Mouse (Mus musculus) inflammation-experienced regulatory T-cells, adult 6 months (primary cell): ENCODE data around the gene Ksr1. TPM values are rescaled to one million over a fixed set of nuclear protein-coding genes. Genes with fewer than 3 reads are reported as not detected.

Experiments used
- ATAC-seq: one replicate; pipeline ENCODE4 v1.8.0; 2017
- polyA plus RNA-seq, 3 experiments: library from polyadenylated mRNA; unstranded; fragments of 100-300 nt; shearing (Covaris generic); gene quantifications; one replicate each; pipeline ENCODE4 v1.2.1; 2017

The Ksr1 gene
- polyA plus RNA-seq, 3 experiments from 2014 or later = 3.6 to 4.6 (median 3.9) TPM

DNA sequence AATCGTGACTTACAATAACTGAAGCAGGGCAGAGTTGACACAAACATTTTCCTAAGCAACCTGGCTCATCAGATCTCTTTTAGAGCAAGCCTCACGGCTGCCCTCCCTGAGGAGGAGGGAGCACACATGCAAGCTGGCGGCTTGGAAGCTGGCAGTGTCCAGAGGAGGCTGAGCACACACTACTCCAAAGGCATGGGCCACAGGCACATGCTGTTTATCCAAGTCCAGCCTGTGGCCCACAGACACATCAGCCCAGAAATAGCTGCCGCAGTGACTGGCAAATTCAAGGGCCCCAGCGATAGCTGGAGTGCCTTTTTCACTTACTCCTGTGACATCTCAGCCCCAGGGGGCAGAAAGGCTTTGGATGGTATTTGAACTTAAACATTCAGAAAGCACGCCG lies 82.6 kb downstream of the Ksr1 start:
- ATAC-seq = no peak

DNA sequence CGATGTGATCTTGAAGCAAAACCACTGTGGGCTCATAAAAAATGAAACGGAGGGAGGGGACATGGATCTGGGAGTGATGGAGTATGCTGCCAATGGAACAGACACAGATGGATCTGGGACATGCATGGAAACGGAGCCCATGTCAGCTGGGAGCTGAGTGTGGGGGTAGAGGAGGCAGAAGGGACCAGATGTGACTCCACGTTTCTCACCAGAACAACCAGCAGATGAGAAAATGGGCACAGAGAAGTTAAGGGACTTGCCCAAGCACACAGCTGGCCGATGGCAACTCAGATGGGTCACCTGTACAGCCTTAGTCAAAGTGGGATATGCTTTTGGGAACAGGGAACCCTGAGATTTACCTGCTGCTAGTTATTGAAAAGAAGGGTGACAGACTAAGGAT lies 83.3 kb downstream of the Ksr1 start:
- ATAC-seq = no peak

DNA sequence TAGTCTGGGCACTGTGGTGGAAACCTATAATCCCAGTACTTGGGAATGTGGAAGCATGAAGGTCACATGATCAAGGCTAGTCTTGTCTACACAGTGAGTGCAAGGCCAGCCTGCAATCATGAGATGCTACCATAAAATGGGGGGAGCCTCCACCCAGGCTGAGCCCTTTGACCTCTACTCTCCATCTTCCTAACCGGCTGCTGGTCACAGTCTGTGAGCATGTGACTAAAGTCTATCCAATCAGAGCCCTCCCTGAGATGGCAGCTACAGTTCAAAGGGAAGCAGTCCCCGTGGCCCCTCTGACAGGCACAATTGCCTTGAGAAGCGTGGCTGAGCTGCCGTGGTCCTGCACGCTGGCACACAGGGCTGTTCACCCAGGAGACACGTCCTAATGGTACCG lies 84.4 kb downstream of the Ksr1 start:
- no peak for ATAC-seq

DNA sequence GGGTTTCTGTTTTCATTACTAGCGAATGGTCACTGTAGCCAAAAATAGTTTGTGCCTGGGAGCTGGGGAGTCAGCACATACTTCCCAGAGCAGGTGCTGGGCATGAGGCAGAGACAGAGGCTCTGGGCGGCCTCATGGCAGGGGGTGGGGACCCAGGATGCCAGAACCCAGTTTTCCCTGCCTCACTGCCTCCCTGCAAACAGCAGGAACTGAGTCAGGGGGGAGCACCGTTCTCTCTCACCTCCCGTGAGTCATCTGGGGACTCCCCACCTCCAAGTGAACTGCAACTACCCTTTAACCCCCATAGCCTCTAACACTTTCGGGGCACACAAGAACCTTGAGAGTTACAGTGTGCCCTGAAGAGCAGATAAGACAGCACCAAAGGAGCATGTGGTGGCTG lies 86.4 kb downstream of the Ksr1 start:
- peak; percentile 73 for ATAC-seq

DNA sequence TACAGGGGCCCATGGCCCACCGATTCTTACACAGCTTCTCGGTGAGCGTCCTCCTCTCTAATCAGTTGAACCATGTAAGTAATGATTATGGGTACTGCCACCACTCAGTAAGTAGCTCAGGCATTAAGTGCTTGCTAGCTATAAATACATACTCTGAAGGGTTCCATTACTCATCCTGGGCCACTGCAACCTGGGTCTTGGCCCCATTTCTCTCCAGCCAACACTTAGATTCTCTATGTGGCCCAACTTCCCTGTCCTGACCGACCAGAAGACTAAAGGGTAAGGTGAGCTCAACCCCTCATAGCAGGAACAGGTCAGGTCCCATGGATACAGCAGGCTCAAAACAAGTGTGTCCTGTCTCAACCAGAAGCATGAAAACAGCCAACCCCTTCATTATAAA lies 87.1 kb downstream of the Ksr1 start:
- ATAC-seq = no peak

DNA sequence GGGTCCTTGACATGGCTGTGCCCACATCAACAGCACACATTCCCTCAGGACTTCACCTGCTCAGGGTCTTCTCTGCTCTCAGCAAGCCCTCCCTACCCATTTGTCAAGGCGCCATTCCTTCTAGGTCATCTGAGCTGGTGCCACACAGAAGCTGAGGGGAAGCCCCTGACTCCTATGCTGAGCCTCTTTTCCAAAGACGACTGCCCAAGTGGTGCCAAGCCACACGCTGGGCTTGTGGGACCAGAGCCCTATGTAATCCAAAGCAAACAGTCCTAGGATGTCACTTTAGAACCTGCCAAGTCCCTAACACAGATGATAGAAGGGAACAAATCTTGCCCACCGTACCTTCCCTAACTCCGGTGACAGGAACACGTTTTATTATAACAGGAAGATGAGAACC lies 87.6 kb downstream of the Ksr1 start:
- no peak for ATAC-seq

DNA sequence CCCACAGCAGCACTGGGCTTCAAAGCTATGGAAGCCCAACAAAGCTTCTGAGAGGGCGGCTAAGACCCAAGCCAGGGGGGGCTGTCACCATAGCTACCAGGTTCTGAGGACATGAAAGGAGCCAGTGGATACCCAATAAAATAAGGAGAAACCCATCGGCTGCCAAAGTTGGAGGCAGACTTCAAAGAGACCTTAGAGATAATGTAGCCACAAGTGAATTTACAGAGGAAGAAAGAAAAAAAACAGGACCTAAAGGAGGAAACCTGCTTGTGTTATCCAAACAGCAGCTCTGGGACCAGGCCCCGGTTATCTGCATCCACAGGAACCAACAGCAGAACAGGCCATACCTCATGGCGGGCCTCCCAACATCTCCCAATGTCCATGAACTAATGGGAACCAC lies 88.4 kb downstream of the Ksr1 start:
- no peak for ATAC-seq

DNA sequence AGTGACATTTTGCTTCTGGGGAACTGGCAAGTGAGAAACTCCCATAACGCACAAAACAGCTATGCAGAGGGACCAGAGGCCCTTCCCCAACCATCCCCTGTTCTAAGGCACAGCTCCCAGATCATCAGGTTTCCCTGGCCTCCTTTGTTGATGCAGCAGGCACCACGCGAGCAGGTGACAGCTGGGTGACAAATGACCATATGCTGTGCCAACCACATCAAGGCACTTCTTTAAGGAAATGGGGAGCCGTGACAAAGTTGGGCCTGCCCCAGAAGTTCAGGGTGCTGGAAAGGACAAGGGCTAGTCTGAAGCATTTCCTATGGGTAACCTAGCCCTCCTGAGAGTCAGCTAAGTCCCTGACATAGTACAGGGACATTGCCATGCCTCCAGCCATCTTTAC lies 89.3 kb downstream of the Ksr1 start:
- no peak for ATAC-seq

DNA sequence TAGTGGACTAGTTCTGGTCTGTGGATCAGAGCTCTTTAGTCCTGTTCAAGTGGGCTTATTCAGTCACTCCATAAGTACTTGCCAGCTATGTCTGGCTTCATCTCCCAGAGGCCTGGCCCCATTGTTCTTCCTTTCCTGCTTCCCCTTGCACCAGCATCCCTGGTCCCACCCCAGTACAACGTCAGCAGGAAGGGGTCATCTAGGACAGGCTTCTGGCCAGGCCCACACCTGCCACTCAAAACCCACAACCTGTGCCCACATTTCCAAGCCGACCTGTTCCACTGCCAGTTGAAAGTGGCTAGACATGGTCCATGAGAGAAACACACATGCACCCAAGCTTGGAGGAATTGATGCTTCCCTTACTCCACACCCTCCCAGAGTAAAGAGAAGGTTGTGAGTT lies 90.2 kb downstream of the Ksr1 start:
- ATAC-seq = no peak

DNA sequence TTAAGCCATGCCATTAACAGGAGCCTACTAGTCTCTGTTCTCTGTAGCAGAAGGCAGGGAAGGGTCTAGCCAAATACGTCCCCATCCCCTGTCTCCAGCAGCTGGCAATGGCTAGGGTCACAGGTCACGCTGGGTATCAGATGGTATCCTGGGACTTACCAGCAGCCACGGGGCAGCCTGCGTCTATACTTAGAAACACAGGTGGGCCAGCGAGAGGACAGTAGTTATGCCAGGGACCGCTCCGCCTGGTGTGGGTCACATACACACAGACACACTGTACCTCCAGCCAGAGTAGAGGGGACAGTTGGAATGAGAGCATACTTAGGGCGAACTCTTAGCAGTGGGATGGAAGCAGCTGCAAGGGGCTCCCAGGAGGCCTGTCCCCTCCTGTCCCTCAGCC lies 91.0 kb downstream of the Ksr1 start:
- ATAC-seq = no peak

DNA sequence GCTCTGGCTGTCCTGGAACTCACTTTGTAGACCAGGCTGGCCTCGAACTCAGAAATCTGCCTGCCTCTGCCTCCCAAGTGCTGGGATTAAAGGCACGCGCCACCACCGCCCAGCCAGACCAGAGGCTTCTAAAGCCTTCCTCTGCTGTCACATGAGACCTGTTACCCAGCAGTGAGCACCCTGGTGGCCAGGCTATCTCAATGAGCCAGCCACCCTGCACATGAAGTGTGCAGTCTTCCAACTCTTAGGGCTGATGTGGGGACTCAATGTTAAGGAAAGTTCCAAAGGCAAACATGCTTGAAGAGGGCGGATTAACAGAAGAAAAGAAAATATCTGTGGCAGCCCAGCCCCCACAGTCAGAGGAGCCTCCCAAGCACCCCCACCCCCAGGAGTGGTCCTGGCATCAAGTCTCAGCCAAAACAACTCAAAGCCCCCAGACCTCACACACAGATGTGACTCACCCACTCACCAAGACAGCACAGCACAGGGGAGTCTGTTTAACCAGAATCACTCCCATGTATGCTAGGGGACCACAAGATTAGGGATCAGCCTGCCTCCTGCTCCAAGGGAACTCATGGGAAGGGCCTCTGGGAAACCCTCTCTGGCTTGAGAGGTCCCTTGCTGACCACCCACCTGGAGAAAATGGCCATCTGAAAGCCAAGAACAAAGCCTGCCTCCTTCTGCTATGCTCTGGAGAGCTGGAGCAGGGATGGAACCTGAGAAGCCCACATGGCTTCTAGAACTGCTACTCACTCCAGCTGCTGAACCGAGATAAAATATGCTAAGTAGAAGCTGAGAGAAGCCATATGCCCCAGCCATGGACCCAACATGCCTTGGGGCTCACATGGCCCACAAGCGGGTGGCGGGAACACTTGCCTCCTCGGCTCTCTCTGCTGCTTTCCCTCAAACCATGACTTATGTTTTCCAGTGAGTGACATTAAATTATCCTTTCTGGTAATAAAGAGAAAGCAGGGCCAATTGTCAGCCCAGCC lies 91.8 kb downstream of the Ksr1 start:
- ATAC-seq = no peak

DNA sequence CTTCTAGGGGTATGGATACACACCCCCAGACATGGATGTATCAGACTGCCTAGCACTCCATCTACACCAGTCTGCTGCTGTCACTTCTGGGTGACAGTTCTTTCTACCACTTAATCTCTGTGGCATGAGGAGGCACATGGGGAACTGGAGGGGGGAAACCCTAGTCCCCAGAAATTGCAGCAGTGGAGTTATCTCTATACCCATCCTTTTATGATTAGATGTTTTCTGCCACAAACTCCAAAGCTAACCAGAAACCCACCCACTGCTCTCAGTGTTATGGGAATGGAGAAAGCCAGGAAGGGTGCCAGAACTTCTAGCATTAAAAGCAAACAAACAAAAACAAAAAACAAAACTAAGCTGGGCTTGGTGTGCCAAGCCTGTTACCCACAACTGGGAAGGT lies 92.8 kb downstream of the Ksr1 start:
- ATAC-seq = no peak

DNA sequence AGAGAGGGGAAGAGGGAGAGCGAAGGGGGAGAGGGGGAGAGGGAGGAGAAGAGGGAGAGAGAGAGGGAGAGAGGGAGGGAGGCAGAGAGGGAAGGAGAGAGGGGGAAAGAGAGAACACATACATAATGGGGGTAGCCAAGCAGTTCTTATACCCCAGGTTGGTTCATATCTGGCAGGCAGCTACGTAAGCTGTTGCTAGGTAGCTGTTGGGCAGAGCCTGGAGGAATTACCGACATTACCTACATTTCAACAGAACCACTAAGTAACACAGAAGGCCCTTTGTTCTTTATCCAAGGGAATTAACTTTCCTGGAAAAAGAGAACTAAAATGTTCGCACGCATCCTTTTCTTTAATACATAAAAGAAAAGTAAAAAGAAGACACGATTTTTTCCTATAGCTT lies 93.4 kb downstream of the Ksr1 start:
- no peak for ATAC-seq

DNA sequence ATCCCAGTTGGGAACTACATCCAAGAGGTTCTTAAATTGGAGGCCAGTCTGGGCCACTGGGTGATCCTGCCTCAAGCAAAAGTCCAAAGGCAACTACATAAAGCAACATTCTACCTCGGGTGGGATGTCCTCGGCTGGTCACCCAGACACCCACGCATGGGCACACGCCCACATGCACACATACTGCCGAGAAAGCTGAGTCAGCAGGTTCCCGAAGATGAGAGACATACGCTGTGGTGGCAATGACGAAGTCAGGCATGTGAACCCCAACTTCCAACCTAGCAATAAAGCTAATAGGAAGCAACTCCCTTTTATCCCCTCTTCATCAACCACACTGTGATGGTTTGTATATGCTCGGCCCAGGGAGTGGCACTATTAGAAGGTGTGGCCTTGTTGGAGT lies 94.7 kb downstream of the Ksr1 start:
- no peak for ATAC-seq

DNA sequence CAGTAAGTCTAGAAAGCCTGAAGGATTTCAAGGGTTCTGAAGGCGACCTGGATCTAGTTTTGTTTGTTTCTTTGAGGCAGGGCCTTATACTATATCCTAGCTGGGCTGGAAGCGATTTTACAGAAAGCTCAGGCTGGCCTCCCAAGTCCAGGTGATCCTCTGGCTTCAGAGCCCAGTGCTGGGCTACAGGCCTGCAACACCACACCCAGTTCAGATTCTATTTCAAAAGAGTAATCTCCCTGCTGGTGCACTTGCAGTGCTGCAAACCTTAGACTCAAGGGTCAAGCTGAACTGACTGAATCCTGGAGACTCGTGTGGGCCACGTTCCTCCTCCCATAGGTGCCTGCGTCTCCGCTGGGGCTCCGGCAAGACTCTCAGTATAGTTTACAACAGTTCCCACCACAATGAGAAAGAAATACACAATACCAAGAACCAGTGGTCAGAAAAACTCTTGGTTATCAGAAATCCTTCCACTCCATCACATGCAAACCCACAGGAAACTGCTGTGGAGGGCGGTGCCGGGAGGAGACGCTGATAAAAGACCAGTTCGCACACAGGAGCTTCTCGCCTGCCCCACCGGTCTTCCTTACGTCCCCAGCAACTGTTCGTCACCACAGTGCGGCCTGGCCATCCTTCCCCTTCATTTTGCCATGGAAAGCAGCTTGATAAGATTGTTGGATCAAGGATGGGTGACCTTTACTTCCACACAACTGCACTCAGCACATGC lies 95.3 kb downstream of the Ksr1 start:
- no peak for ATAC-seq

DNA sequence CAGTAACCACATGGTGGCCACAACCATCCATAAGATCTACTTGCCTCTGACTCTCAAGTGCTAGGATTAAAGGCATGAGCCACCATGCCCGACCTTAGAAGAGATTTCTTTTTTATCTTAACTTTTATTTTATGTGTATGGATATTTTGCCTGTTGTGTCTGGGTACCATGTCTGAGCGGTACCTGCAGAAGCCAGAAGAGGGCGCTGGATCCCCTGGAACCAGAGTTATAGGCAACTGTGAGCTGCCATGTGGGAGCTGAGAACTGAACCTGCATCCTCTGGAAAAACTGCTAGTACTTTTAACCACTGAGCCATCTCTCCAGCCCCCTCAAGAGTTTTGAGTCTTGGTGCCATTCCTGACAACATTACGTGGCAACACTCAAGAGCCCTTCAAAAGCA lies 97.3 kb downstream of the Ksr1 start:
- no peak for ATAC-seq

DNA sequence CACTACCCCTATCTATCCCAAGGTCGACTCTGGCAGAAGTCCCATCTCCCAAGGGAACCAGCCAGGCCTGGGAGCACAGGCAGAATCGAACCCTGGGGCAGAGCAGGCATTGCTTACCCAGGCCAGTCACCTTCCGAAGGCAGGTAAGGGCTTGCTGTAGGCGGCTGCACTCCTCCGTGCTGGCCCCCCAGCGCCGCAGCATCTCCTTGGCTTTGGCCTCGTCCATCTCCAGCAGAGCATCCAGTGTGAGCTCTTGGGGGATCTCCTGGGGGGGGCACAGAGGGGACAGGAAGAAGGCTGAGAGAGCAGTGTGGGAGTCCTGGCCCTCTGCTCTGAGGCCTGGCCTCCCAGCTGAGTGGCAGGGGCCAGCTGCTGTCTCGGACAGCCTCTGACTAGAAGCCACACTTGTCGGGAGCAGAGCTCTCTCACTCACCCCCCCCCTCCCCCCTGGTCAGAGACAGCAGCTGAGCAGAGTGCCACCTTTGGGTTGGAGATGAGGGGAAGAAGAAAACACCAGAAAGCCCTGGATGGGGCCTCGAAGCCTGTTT lies 99.0 kb downstream of the Ksr1 start:
- no peak for ATAC-seq

DNA sequence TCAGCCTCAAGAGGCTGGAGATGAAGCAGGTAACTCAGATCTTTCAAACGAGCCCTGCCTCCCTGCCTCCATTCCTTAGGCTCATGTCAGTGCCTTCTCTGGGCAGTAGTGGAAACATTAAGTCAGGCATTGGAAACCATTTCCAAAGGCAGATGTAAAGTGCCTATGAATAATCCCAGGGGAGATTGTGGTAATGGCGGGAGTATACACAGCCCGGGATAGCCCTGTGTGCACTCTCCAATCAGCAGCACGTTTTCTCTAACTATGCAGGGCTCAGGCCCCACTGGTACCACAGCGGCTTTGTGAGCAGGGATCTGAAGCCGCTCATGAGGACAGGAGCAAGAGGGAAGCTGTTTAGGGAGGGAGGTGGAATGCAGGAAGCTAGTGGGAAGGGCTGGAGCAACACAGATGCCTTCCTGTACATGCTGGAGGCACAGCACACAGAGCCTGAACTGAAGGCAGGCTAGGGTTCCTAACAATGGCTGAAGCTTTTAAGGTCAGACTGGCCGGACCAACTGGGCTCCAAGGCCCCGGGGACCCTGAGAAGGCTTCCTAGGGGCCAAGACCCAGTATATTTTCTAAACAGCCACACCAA lies 99.5 kb downstream of the Ksr1 start:
- ATAC-seq = no peak

DNA sequence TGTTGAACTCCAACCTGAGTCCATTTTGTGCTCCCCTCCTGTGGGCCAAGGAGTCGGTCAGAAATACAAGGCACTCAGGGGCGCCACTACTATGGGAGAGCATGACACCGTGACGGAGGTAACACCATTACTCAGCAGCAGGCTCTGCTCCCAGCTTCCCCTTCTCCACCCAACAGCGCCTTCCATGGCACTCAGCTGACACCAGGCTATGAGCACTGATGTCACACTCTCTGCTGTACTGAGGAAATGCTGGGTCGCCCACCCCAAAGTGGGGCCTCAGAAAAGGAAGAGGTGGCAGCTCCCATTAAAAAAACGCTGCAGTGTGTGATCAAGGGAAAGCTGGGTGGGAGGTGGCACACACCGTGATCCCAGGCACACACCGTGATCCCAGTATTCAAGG lies 101.0 kb downstream of the Ksr1 start:
- no peak for ATAC-seq

DNA sequence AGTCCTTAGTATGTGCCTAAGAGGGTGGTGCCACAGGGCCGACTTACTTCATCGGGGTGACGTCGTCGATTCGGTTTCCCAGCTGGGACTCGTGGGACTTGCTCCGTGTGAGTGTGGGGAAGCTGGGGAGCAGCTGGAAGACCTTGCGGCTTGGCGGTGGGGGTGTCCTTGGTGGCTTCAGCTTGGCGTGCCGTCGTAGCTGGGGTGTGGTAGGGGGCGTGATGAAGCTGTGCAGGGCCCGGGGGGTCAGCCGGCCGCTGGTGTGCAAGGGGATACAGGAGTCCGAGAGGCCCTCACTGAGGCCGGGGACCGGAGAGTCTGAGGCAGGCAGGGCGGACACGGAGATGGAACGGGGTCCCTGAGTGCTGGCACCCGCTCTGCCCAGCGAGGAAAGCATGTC lies 101.4 kb downstream of the Ksr1 start:
- ATAC-seq = no peak

DNA sequence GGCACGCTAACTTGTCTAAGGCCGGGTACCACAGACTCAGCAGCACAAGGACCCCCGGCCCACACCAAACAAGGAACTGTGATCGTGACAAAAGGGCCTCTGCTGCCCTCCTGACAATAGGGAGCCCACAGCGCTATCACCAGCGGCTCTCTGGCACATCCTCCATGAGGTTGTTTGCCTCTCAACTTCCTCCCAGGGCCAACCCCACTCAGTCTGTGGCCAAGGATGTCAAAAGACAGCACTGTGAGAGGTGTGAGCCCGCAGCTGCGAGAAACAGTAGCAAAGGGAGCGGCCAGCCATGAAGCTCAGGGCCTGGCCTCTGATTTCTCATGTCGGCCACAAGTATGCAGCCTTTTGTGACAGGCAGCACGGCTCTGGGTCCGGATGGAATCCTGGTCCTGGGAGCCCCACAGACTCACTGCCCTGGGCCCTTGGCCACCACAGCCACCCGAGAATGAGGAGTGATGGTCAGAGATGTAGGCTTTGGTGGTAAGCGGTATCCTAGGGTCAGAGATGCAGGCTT lies 104.2 kb downstream of the Ksr1 start:
- ATAC-seq = no peak

DNA sequence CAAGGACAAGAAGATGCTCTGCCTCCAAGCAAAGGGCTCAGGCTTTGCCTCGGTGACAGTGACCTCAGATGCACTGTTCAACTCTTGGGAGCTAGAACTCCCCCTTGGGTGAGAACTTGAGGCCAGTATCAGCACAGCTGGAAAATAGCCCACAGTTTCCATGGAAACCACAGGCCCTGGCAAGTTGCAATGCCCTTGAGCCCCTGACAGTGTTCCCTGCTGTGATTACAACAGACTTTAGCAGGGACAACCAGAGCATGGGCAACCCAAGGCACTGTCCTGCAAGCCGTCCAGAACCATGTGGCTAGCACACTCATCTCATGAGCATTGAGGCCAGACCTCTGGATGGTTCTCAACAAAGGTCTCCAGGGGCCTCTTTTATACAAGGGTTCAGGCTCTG lies 106.7 kb downstream of the Ksr1 start:
- no peak for ATAC-seq

DNA sequence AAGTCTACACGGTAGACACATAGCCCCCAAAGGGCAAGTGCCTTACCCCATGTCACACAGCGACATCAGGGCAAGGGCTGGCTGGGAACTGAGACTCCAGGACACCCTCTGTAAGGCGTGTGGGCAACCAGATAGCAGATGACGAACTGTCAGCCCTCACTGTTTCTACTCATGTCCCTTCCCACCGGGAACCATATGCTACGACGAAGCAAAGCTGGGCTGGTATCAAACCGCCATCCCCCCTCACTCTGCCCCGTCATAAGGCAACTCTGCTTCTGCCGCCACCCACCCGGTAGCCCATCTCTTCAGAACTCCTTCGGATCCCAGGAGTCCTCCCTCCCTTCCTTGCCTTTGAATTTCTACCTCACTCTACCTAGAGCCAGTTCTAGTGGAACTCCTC lies 108.7 kb downstream of the Ksr1 start:
- ATAC-seq = no peak
